Mouse (Mus musculus) telencephalon, adult 2 months (tissue): ENCODE measurements at regions not wholly inside any gene's neighbourhood (a gene's known extent, or its start where the extent isn't known, plus 50 kb on each side); places are given as distances from the start of the nearest gene placed in this dataset.

Experiments used
- DNase-seq: peaks from one replicate; pipeline ENCODE4 v3.0.0-alpha.2; 2011; ENCODE audit warnings: low read depth, low spot score

- DNase-seq = no peak
Observed at GRCm38 (mm10) chr8:51906516-51906915, 1605.0 kb upstream of the Aga start.

DNA sequence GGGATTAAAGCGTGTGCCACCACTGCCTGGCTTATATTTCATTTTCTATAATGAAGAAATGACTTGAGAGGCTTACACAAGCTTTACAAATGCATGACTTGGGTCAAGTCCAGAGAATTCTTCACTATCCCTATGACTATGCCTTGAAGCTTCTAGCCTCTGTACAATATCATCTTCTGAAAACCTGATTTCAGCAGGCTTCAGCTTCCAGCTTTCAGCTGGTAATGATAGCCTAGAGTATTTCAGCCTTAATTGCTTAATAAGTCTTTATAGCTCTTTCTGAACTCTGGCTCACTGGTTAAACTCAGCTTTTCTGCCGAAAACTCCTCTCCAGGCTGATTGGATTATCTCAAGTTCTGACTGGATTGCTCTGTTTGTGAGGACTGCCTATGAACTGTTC is 1601.2 kb upstream of the Aga start:
- DNase-seq = no peak

GRCm38 (mm10) chr8:51944876-51945275 is 1566.7 kb upstream of the Aga start:
- peak; percentile 9 for DNase-seq

DNA sequence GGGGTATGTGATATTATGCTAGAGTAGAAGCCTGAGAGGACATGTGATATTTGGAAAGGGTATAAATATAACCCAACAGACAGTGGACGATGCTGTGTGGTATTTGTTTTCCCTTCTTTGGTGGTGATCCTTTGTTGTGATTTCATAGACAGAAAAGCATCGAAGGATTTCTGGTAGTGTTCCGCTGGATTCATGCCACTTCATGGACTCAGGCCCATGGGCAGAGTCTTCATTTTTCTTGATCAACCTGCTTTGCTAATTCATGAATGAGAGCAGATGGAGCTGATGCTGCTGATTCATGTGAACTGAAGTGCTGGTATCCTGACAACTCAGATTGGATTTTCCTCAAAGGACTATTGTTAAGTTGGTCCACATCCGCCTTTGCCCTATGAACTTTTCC is 1549.0 kb upstream of the Aga start:
- no peak for DNase-seq

DNA sequence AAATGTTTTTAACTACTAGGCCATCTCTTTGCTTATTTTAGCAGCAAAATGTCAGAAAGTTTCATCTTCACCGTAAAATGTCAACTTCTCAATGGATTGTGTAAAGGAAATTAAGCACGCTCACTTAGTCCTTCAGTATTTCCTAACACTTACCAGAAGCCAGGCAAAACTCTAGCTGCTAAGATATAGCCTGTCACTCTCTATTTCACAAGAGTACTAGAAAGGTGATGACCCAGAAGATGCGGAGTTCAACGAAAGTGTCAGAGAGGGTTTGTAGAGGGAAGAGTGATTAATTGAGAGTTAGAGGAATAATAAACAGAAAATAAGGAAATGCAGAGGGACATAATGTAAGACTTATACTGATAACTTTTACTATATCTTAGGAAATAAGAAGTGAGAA is 1509.8 kb upstream of the Aga start:
- no peak for DNase-seq
